Mouse (Mus musculus) heart, postnatal 0 days (tissue): ENCODE results near the gene Dcps. TPM values are rescaled to one million over a fixed set of nuclear protein-coding genes. Genes with fewer than 3 reads are reported as not detected.

ENCODE experiments used
- ATAC-seq: fragments of 200-750 bp; cut with Nextera tagmentation; 2 replicates; pipeline ENCODE4 v1.8.0; 2017; ENCODE audit warnings: low read depth, moderate number of reproducible peaks, moderate library complexity; ENCODE audit not compliant: insufficient read depth
- DNase-seq: peaks from one replicate; pipeline ENCODE4 v3.0.0-alpha.2; 2016; ENCODE audit warnings: low spot score
- H3K27ac ChIP-seq: fragments of 300-500 bp; sonication (generic); 2 replicates; pipeline ENCODE4 v1.5.1; 2014; ENCODE audit warnings: low read depth, mild to moderate bottlenecking
- H3K27me3 ChIP-seq: fragments of 300-500 bp; sonication (generic); 2 replicates; pipeline ENCODE4 v1.6.1; 2014; ENCODE audit warnings: low read length, mixed read lengths; ENCODE audit not compliant: control insufficient read depth, insufficient read depth
- H3K36me3 ChIP-seq: fragments of 300-500 bp; sonication (generic); replicated peaks from 2 replicates; pipeline ENCODE4 v1.6.1; 2014; ENCODE audit warnings: low read length, mixed read lengths; ENCODE audit not compliant: control insufficient read depth, insufficient read depth
- H3K4me1 ChIP-seq: fragments of 300-500 bp; sonication (generic); 2 replicates; pipeline ENCODE4 v1.6.1; 2014; ENCODE audit warnings: antibody characterized with exemption; ENCODE audit not compliant: control insufficient read depth, insufficient read depth
- H3K4me2 ChIP-seq: fragments of 300-500 bp; sonication (generic); 2 replicates; pipeline ENCODE4 v1.6.1; 2014; ENCODE audit warnings: low read depth, mild to moderate bottlenecking, low read length, moderate library complexity
- H3K4me3 ChIP-seq: fragments of 300-500 bp; sonication (generic); 2 replicates; pipeline ENCODE4 v1.5.1; 2014; ENCODE audit warnings: low read depth, low read length
- H3K9ac ChIP-seq: fragments of 300-500 bp; sonication (generic); replicated peaks from 2 replicates; pipeline ENCODE4 v1.6.1; 2014; ENCODE audit warnings: low read depth, low read length, mixed read lengths
- H3K9me3 ChIP-seq: fragments of 300-500 bp; sonication (generic); replicated peaks from 2 replicates; pipeline ENCODE4 v1.6.1; 2016; ENCODE audit warnings: low read length; ENCODE audit not compliant: control insufficient read depth
- CTCF ChIP-seq: IDR thresholded peaks from 2 replicates; pipeline ENCODE4 v1.5.1; 2016; ENCODE audit warnings: antibody characterized with exemption, control low read depth, low read depth
- EP300 ChIP-seq: IDR thresholded peaks from 2 replicates; pipeline ENCODE4 v1.6.1; 2016; ENCODE audit warnings: antibody characterized with exemption, low read depth
- WGBS: fragments of 180-500 bp; shearing (Covaris S2); extraction: QIAGEN DNeasy Blood & Tissue Kit; methylation state at CpG from one replicate; pipeline ENCODE4 v1.1.7; 2014; 5-methylcytosine and 5-hydroxymethylcytosine counted together
- polyA plus RNA-seq: library from polyadenylated mRNA; unstranded; fragments of >200 nt; fragmentation: Nextera tagmentation; extraction: Ambion mirVana; gene quantifications from 2 replicates; pipeline ENCODE4 v1.2.1, GENCODE M21; 2015
- total RNA-seq: library from RNA; depleted of rRNA; stranded (reverse); fragments of >200 nt; gene quantifications from 2 replicates; pipeline ENCODE4 v1.2.3, GENCODE M21; 2014; ENCODE audit warnings: low replicate concordance

The Dcps gene
- total and polyA plus RNA-seq, 2 experiments from 2014 or later = 34.9 to 36.4 TPM

DNA sequence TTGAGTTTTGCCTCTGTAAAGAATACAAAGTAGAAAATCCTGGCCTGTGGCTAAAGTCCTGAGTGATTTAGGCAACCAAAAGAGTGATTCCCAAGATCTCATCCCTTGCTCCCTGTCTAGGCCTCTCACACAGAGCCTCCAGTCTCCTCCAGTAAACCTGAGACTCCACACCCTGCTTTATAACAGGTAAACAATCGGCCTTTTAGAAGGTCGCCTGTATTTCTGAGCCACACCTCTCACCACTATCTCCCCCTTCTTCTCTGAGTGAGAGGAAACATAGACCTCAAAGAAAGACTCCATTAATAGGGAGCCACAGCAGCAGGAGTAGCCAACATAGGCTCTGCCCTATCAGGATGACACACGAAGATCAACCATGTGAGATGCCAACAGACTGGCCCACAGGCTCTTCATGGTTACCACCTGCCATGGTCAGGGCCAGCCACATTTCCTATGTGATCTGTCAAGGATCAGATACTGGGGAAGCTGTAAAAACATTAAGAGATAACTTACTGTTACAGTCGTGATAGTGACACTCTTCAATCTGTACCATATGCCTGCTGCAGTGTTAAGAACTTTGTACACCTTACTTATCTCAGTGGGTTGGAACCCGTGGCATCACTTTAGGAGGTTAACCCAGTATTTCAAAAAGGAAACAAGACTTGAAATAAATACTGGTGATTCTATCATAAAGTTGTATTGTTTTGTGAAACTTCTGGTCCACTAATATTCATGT is 11.6 kb downstream of the Dcps start:
- TF ChIP-seq CTCF (no peak), EP300 (no peak)

DNA sequence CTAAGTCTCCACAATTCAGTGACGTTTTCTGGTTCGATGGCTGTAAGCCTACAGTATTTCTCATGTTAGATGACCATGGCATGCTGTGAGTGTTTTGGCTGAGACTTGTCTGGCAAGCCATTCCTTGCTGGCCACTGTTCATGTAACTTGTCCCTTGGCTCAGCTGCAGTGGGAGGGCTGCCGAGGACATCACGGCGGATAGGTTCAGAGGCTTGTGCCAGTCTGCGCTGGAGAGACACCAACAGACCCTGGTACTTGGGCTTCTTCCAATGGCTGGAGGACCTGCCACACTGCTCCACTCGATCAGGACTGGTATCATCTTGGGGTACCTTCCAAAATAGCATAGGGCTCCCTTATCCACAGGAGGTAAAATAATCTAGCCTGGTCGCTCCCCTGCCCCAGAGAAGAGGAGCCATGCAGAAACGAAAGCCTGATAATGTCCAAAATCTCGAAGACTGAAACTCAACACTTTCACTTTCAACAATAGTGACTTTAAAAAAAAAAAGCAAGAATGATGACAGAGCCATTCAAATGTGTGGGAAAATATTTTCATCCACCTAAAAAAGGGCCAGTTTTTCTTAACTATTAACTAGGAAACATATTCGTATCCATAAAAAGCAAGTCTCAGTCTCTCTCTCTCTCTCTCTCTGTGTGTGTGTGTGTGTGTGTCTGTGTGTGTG is 12.7 kb downstream of the Dcps start:
- H3K4me2 ChIP-seq = peak overlapping the region; percentile 38
- H3K27me3 ChIP-seq = no peaks in the 10 kb centered on the region
- no peak overlapping the region for H3K4me3 ChIP-seq
- DNase-seq (no peak), ATAC-seq (no peak; the same call in 1 of the 2 replicates)
- no peak for TF ChIP-seq CTCF
- no peak for TF ChIP-seq EP300
- 62% methylated on average over 11 of the region's 11 CpGs for WGBS
- no peaks in the 10 kb centered on the region for H3K36me3 ChIP-seq
- H3K4me1 ChIP-seq = no peaks in the 10 kb centered on the region
- H3K9ac ChIP-seq = no peak overlapping the region
- H3K9me3 ChIP-seq = no peaks in the 10 kb centered on the region
- H3K27ac ChIP-seq = no peak overlapping the region

More for the DNA sequence above, 11.6 kb downstream of the Dcps start:
- DNase-seq (no peak), ATAC-seq (no peak)
- H3K36me3 ChIP-seq = 0 out of 2 replicates have a peak, but pooled peaks cover 4% of the 10 kb centered on the region
- H3K9me3 ChIP-seq = no peaks in the 10 kb centered on the region
- H3K4me3 ChIP-seq = no peak overlapping the region
- no peaks in the 10 kb centered on the region for H3K27me3 ChIP-seq
- no peaks in the 10 kb centered on the region for H3K4me1 ChIP-seq
- H3K27ac ChIP-seq = no peak overlapping the region
- H3K9ac ChIP-seq = no peak overlapping the region
- no peak overlapping the region for H3K4me2 ChIP-seq
- 67% methylated on average over 5 of the region's 5 CpGs for WGBS

DNA sequence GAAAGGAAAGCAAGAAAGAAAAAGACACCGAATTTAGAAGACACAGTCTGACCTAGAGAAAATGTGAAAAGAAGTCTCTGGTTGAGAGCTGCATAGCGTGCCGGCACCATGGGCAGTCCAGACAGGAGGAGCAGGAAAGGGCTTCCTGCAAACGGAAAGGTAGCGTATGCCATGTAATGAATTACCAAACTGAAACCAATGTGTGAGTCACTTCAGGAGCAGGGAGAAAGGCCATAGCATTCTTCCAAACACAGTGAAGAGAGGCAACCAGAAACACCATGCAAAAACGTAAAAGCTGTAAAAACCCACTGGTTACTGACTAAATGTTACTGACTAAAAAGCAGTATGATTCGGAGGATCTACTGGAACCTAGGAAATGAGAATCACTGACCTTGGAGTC is 14.1 kb downstream of the Dcps start:
- no peaks in the 10 kb centered on the region for H3K36me3 ChIP-seq
- H3K4me2 ChIP-seq = no peak overlapping the region
- no peak for TF ChIP-seq CTCF
- TF ChIP-seq EP300 = no peak
- no peak overlapping the region for H3K9ac ChIP-seq
- ATAC-seq (no peak), DNase-seq (no peak)
- no peaks in the 10 kb centered on the region for H3K9me3 ChIP-seq
- no peak overlapping the region for H3K4me3 ChIP-seq
- H3K27ac ChIP-seq = no peak overlapping the region
- WGBS = 83% methylated on average over 7 of the region's 7 CpGs
- H3K4me1 ChIP-seq = no peaks in the 10 kb centered on the region
- no peaks in the 10 kb centered on the region for H3K27me3 ChIP-seq

GRCm38 (mm10) chr9:35160662-35161061 is 15.2 kb downstream of the Dcps start:
- H3K9ac ChIP-seq = no peak overlapping the region
- H3K27ac ChIP-seq = no peak overlapping the region
- H3K9me3 ChIP-seq = no peaks in the 10 kb centered on the region
- H3K27me3 ChIP-seq = no peaks in the 10 kb centered on the region
- no peak overlapping the region for H3K4me2 ChIP-seq
- WGBS = 74% methylated on average over 2 of the region's 2 CpGs
- TF ChIP-seq EP300 (no peak), CTCF (no peak)
- DNase-seq (no peak), ATAC-seq (no peak)
- H3K4me3 ChIP-seq = no peak overlapping the region
- no peaks in the 10 kb centered on the region; the same call in 1 of the 2 replicates for H3K4me1 ChIP-seq
- H3K36me3 ChIP-seq = no peaks in the 10 kb centered on the region

GRCm38 (mm10) chr9:35158477-35158876 is 17.4 kb downstream of the Dcps start:
- H3K9ac ChIP-seq = no peak overlapping the region
- ATAC-seq (no peak), DNase-seq (no peak)
- no peaks in the 10 kb centered on the region; the same call in 1 of the 2 replicates for H3K4me1 ChIP-seq
- H3K9me3 ChIP-seq = no peaks in the 10 kb centered on the region
- no peaks in the 10 kb centered on the region for H3K36me3 ChIP-seq
- no peak overlapping the region for H3K27ac ChIP-seq
- TF ChIP-seq EP300 (no peak), CTCF (no peak)
- no peak overlapping the region for H3K4me2 ChIP-seq
- no peak overlapping the region for H3K4me3 ChIP-seq
- H3K27me3 ChIP-seq = no peaks in the 10 kb centered on the region
- 95% methylated on average over 3 of the region's 3 CpGs for WGBS
